Mouse (Mus musculus) layer of hippocampus, postnatal 14 days (tissue): ENCODE measurements around the gene Tulp4. TPM values are rescaled to one million over a fixed set of nuclear protein-coding genes. Genes with fewer than 3 reads are reported as not detected.
A peak's percentile ranks its signal among the peaks of the same experiment; 100 is the strongest.

ENCODE experiments used
- DNase-seq, 2 experiments: peaks; one replicate each; pipeline ENCODE4 v3.0.0; 2021 to 2022; ENCODE audit warnings: low spot score in 2 of 2, mixed read lengths in 1 of 2
- long read RNA-seq, 2 experiments: library from polyadenylated mRNA; stranded (forward); transcript quantifications; one replicate each; pipeline ENCODE4 v2.0.0; 2021
- total RNA-seq, 2 experiments: library from RNA; stranded (reverse); gene quantifications; 2 replicates each; pipeline ENCODE4 v1.2.3; 2021

The Tulp4 gene
- total RNA-seq, result 100 to 1,000 TPM; 249 to 275 TPM
- long read RNA-seq, experiment 1, partial matches to known transcripts, result 5 of 23 reads
- long read RNA-seq, experiment 1, other reads (novel, unspliced or antisense), result 15 of 23 reads
- long read RNA-seq, experiment 2, partial matches to known transcripts, result 27 of 31 reads
- long read RNA-seq, experiment 2, other reads (novel, unspliced or antisense), result 3 of 31 reads

- peak; percentile 88 for DNase-seq
Observed at GRCm38 (mm10) chr17:6106361-6107014, at the start of gene Tulp4. TSS of gene Tulp4 (plus strand) at chr17:6106437.

GRCm38 (mm10) chr17:6062793-6063192, 43.4 kb upstream of the Tulp4 start:
- no peak for DNase-seq

GRCm38 (mm10) chr17:6063532-6063931, 42.7 kb upstream of the Tulp4 start:
- DNase-seq, result no peak

GRCm38 (mm10) chr17:6066021-6066420, 40.2 kb upstream of the Tulp4 start:
- no peak for DNase-seq

- no peak for DNase-seq
Observed at GRCm38 (mm10) chr17:6067613-6068012, 38.6 kb upstream of the Tulp4 start.

DNA sequence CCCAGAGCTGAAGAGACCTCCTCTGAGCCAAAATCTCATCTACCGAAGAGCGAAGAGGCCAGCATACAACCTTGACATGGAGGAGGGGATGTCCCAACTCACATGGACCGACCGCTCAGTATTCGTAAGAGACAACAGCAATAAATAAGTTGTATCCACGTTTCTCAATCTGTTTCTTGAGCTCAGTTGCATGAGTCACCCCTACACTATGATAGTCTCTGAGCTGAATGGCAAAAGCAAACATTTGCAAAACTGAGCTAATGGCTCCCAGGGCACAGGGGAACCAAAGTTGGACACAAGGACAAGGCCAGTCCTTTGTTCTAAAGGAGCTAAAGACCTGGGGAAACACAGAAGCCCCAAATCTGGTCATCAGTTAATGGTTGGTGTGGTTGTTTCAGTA, 36.4 kb upstream of the Tulp4 start:
- DNase-seq, result no peak

DNA sequence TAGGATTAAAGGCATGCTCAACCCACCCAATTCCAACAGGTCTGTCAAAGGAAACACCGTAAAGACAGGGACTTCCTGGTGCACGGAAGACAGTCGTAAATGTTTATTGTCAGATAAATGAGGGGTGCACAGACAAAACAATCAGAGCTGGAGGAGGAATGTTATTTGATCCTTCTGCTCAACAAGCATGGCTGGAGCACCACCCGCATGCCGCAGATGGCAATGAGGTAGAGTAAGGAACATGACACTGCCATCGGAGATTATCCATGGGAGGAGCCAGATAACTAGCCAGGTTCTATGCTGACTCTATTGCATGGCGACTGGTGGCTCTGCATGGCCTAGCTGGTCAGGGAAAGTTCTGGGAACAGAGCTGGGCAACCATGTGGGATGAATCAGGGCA, 32.8 kb upstream of the Tulp4 start:
- DNase-seq, result no peak

DNA sequence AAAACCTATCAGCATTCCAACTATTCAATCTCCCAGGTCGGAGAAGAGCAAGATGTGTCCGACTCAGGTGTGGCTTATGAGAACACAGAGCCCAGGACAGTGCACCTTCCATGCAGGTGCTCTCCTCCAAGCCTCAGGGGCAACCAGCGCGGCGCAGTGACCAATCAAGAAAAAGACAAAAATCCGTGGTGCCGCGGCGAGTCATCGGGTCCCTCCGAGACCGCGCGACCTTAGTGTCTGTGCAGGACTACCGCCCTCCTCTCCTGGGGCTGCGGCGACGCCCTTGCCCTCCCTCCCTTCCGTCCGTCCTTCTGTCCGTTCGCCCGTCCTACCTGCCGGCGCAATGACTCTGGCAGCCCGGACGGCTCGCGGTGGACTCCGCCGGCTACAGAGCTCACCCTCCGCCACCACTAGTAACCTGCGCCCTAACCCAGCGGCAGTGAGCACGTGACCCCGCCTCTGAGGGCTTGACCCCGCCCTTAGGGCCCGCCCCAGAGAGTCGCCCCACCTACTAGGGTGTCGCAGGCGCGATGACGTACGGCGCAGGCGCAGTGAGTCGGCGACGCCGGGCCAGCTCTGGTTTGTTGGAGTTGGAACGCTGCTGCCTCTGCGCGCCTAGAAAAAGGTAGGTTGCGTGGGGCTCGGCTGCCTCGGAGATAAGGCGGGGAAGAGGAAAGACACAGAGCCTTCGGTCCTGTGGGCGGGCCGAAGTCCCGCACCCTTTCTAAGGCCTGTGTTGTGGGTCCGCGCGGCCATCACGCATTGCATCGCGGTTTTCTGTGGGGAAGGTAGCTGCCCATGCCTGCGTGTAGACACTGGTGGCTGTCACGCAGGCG, 26.7 kb upstream of the Tulp4 start, which contains the start of the genes Serac1 and Gtf2h5:
TSS of gene Serac1 (minus strand) at position 455 of the 836 bp plus-strand sequence.
TSS of gene Gtf2h5 (plus strand) at position 500 of the 836 bp plus-strand sequence.
- DNase-seq, result peak; percentile 97 to 98

GRCm38 (mm10) chr17:6083323-6083890, 22.8 kb upstream of the Tulp4 start:
- peak in 1 of 2 experiments; percentile 59 for DNase-seq

GRCm38 (mm10) chr17:6091604-6092003, 14.6 kb upstream of the Tulp4 start:
- no peak for DNase-seq

- DNase-seq, result no peak
Observed at GRCm38 (mm10) chr17:6095579-6095978, 10.7 kb upstream of the Tulp4 start.

DNA sequence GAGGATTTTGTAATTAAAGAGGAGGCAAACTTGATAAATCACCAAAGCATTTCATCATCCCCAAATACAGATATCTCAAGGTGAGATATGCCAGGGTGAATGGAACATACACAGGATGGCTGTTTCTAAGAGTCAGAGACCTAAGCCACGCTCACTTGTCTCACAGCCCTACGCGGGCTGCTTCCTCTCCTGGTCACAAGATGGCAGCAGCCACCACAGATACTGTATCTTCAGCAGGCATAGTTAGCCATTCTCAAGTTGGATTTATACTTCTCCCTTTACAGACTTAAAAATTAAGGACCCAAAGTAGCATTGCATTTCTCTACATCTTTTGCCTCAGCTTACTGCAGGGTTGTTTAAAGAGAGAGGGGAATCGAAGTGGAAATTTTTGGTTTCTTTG, 8.4 kb upstream of the Tulp4 start:
- peak in 1 of 2 experiments; percentile 54 for DNase-seq

GRCm38 (mm10) chr17:6102287-6102686, 4.0 kb upstream of the Tulp4 start:
- no peak for DNase-seq

- DNase-seq, result no peak
Observed at GRCm38 (mm10) chr17:6103566-6103965, 2.7 kb upstream of the Tulp4 start.

DNA sequence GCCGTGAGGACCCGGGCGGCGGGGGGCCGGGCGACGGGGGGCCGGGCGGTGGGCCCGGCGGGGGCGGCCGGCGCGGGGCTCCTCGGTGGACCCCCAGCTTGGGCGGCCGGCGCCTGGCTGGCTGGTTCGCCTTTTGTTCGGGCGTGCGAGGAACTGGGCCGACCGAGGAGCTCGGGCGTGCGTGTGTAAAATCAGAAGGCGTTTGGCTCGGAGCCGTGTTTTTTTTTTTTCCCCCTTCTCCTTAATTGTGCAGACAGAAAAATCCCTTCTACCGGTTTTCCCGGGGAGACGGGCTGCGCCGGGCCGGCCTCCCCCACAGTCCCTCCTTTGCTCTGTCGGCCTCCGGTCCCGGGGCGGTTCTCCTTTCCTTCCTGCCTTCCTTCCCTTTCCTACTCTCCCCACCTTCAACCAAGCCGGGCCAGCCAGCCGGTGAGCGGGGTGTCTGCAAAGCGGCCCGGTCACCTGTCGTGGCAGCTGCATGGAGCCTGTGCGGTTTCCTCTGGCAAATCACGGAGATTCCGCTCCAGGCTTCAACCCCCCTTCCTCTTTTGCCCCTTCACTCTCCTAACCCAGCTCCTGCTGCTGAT, 871 bp downstream of the Tulp4 start:
- peak; percentile 65 to 66 for DNase-seq

GRCm38 (mm10) chr17:6108175-6108574, 1.9 kb downstream of the Tulp4 start:
- no peak for DNase-seq

DNA sequence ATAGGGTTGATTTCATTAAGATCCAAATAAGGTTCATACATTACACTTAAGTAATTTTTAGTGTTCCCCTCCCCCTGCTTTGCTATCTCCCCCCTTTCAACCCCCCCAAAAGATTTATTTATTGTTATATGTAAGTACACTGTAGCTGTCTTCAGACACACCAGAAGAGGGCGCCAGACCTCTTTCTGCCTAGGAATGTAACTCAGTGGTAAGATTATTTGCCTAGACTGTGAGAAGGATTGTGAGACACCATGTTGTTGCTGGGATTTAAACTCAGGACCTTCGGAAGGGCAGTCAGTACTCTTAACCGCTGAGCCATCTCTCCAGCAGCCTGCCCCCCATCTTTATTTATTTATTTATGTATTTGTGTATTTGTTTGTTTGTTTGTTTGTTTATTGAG, 4.7 kb downstream of the Tulp4 start:
- DNase-seq, result no peak

GRCm38 (mm10) chr17:6113653-6114052, 7.4 kb downstream of the Tulp4 start:
- no peak for DNase-seq

GRCm38 (mm10) chr17:6115085-6115484, 8.8 kb downstream of the Tulp4 start:
- no peak for DNase-seq

DNA sequence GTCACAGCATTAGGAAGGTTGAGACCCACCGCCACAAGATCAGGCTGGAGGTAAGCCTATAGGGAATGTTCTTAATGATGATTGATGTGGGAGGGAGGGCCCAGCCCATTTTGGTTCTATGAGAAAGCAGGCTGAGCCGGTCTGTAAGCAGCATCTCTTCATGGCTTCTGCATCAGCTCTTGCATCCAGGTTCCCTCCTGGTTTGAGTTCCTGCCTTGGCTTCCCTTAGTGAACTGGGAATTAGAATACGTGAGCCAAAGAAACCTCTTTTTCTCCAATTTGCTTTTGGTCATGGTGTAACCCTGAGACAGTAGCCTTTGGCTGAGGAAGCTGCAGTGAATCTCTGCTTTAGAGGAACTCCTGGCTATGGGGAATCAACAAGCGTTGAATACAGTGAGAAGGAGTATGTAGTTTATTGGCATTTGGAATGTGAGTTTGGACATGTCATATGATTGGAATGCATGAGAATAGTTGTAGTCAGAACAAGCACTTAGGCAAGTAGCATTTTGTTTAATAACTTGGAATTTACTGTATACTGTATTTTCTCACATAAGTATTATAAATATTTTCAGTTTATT, 11.0 kb downstream of the Tulp4 start:
- no peak for DNase-seq

- DNase-seq, result no peak
Observed at GRCm38 (mm10) chr17:6117917-6118316, 11.7 kb downstream of the Tulp4 start.
